Mouse (Mus musculus): ENCODE data around the gene Fmnl2.
A peak's percentile ranks its signal among the peaks of the same experiment; 100 is the strongest.

The Fmnl2 gene

DNA sequence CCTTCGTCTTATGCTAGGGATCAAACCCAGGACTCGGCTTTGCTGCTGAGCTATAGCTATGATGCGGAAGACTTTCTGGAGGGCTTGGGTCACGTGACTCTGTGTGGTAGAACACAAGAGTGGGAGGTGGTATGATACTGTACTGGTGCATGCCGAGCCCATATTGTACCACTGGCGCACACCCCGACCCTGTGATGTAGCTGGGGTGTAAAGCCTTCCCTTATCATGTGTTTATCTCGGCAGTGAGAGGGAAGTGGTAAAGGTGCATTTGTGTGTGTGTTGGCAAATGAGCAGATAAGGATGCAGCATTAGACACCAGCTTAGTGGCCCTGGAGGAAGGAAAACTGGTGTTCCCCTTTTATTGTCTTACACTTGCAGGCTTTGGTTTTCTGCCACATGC lies 193.8 kb downstream of the Fmnl2 start:
- DNase-seq: no peak

DNA sequence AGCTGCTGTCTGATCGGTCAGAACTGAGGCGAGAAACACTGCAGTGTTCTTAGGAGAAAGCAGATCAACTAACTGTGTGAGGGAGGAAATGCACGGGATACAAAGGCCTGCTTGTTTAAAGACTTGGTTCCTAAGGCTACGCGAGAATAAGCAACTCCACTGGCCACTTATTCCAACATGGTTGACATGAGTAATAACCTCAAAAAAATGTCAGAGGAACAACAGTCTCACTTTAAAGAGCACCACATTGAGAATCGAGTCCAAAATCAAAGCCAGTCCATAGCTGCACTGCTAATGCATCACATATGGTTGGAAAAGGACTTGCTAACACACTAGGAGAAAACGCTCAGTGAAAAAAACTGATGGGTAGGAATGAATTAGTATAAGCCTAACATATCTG lies 196.1 kb downstream of the Fmnl2 start:
- DNase-seq: no peak

DNA sequence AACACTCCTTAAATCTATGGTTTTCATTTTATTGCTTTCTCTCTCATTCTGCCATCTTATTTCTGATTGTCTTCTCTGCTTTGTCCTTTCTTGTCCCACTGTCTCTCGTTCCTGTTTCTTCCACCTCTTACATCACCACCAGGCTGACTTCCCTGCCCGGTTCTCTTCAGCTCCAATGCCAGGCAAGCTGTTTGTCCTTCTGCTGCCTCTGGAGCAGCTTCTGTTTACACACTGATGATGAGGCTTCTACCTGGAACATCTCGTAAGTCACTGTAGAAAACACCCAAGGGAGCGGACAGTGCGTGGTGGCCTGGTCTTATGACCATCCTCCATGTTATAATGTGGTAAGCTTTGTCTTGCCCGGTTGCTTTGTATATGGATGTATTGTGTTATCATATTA lies 198.9 kb downstream of the Fmnl2 start:
- DNase-seq: no peak

- DNase-seq: no peak
Measured at GRCm38 (mm10) chr2:53057291-53057690, 199.6 kb downstream of the Fmnl2 start.

DNA sequence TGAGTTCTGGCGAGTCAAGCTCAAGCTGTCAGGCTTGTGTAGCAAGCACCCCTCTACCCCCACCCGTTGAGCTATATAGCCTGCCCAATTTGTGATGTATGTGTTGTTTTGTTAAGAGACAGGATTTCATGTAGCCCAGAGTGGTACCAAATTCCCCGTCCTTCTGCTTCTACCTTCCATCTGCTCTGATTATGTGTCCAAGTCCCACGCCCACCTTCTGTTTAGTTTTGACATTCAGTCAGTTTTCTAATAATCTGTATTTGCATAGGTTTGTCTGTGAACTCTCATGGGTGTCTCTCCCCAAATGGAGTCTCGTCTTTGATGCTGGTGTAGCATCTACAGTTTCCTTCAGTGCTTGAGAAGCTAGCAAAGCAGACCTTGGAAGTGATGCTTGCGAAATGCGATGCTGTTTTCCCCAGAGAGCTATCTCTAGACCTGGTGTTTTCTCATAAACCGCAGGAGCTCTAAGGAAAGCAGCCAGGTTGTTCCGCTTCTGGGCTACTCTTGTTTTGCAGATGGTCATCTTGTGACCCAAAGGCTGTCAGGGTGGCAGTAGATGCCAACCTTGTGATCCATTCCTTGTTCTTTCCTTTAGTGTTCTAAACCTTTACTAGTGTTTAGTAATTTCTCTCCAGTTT lies 203.8 kb downstream of the Fmnl2 start:
- no peak for DNase-seq

GRCm38 (mm10) chr2:53066973-53067372 lies 209.3 kb downstream of the Fmnl2 start:
- no peak for DNase-seq

- DNase-seq: peak; percentile 59
Measured at GRCm38 (mm10) chr2:53070607-53071006, 212.9 kb downstream of the Fmnl2 start.

GRCm38 (mm10) chr2:53079693-53080286 lies 222.1 kb downstream of the Fmnl2 start:
- DNase-seq: no peak

DNA sequence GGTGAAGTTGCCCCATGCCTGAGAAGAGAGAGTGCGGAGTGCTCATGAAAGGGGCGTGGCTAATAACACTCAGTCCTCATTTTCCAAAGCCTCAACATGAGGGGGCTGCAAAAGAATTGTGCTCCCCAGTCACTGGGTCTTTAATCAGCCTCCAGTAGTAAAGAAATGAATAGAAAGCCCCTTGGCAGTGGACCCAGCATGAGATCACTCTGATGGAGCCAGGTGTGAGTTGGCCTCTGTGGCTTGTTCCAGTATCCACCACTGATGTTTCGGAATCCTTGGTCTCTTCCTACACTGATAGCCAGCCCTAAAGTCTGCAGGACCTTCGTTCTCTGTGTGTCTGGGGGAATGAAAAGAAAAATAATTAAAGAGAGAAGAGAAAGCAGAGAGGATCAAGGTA lies 224.4 kb downstream of the Fmnl2 start:
- DNase-seq: no peak

DNA sequence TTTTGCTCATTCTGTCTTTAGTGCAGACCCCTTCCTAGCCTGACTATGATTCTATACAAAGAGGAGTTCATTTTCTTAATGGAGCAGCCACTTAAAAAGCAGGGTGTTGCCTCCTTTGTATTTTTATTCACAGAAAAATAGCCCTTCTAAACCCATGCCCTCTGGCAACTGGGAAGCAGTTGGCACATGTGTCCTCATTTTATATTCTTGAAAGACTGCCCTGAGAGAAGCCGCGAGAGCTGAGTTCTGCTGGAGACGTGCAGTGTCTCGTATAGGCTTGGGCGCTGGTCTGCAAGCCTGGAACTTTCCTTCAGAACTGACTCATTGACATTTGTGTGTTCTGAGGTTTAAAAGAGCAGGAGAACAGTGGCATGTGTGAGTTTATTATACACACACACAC lies 224.8 kb downstream of the Fmnl2 start:
- DNase-seq: peak; percentile 21

DNA sequence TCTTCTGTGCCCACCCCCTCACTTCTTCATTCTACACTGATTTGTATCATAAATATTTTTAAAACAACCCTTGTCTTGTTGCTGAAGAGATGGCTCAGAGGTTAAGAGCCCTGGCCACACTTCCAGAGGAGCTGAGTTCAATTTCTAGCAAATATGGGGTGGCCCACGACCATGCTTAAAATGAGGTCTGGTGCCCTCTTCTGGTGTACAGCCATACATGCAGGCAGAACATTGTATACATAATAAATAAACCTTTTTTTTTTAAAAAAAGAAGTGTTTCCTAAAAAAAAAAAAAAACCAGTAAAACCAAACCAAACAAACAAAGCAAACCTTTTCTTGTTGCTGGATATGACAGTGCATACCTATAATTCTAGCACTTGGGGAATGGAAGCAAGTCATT lies 225.6 kb downstream of the Fmnl2 start:
- peak; percentile 18 for DNase-seq

- peak; percentile 62 for DNase-seq
Measured at GRCm38 (mm10) chr2:53085617-53086202, 228.1 kb downstream of the Fmnl2 start.

GRCm38 (mm10) chr2:53088744-53089143 lies 231.1 kb downstream of the Fmnl2 start:
- DNase-seq: no peak

DNA sequence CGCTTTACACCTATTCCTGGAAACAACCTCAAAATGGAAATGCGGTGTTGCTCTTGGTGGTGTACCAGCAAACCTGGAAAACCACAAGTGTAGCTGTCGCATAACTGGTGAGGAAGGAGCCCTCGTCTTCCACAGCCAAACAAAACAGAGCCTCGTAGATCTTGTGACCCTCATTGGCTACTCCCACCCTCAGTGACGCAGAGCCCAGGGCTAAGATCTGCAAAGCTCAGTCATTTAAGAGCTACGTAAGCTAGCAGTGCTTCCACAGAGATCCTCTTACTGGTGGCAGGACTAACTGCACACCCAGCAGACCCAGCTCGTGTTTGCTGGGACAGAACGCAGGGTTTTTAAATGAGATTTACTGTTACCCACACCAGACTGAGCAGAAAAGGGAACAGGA lies 237.4 kb downstream of the Fmnl2 start:
- DNase-seq: no peak

DNA sequence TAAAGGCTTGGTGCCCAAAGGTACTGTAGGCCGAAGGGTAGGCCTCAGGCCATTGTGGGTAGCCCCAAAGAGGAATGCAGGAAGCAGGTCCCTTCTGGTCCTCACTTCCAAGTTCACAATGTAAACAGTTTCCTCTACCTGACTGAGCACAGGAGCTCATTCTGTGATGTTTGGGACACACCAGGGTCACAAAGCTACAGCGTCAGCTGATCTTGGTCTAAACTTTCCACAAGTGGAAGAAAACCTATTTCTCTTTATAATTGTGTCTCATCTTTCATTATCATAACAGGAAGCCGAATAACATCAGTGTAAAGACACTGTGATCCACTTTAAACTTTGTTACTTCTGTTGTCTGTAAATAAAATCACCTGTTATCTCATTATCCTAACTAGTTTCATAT lies 237.8 kb downstream of the Fmnl2 start:
- DNase-seq: no peak

- no peak for DNase-seq
Measured at GRCm38 (mm10) chr2:53100093-53100492, 242.4 kb downstream of the Fmnl2 start.

- DNase-seq: no peak
Measured at GRCm38 (mm10) chr2:53101885-53102740, 244.5 kb downstream of the Fmnl2 start.

GRCm38 (mm10) chr2:53102901-53103300 lies 245.2 kb downstream of the Fmnl2 start:
- no peak for DNase-seq

DNA sequence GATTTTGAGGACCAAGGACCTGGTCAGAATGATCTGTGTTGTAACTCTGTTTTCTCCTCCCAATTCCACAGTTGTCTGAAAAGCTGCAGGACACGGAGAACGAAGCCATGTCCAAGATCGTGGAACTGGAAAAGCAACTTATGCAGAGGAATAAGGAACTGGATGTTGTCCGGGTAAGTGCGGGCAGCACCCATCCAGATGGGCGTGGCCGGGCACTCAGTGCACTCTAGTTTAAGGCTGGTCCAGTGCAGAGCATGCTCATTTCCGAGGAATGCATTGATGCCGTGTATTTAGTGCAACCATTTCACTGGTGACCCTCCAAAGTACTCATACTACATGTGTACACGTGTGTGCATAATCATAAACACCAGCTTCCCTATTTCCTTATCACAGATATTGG lies 247.7 kb downstream of the Fmnl2 start:
- DNase-seq: no peak

- no peak for DNase-seq
Measured at GRCm38 (mm10) chr2:53106056-53106455, 248.4 kb downstream of the Fmnl2 start.

DNA sequence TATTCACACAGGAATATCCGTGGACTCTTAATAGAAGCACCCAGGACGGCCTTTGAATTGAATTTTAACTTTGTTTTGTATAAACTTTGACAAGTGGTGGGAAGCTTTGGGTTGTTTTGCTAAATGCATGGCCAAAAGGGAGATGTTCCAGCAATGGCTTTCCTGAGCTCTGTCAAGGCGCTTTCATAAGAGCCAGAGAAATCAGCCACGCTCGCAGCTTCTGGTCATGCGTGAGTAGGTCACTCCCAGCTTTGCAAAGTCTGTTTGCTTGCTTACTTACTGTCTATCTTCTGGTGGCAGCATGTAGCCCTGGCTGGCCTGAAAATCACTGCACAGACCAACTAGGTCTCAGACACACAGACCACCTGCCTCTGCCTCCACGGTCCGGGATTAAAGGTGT lies 248.8 kb downstream of the Fmnl2 start:
- DNase-seq: no peak

DNA sequence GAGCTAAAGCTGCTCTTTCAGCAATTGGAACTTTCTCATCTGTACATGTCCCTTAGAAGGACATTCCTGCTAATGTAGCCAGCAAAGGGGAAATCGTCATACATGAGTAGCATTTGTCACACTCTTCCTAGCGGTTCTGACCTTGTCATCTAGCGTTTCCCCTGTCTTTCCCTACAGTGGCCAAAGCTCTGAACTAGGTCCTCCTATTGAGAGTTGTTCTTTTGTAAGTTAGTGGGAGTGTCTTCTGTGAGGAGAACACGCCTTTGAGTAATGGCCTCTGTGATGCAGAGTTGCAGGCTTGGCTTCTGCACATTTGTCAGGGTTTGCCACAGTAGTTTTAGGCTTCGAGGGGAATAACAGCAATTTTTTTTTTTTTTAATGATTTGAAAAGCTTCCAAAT lies 250.9 kb downstream of the Fmnl2 start:
- DNase-seq: no peak

- DNase-seq: peak; percentile 64
Measured at GRCm38 (mm10) chr2:53121797-53122196, 264.1 kb downstream of the Fmnl2 start.

DNA sequence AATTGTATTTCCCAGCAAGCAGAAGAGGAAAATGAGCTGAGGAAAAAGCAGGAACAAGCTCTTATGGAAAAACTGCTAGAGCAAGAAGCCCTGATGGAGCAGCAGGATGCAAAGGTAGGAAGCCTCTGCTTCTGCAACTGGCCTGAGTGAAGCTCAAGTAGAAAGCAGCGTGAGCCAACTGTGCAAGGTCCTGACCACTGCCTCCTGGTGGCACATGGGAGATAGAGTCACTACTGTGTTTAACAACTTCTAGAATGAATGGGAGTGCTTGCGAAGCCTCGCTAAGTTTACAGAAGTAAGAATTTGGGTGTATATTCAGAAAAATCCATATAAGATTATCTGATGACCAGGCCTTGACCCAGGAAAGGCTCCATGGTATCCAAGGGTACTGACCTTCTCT lies 268.3 kb downstream of the Fmnl2 start:
- DNase-seq: peak; percentile 6

Measured in retina, postnatal 1 day (tissue).